Mouse (Mus musculus): ENCODE data around the gene Tnxb.
"Not testable (repeated sequence)": the region's sequence is repeated elsewhere in the genome, so short reads cannot be mapped to it uniquely, and the experiment has no call there.

The Tnxb gene

GRCm38 (mm10) chr17:34740280-34740679 is 69.9 kb downstream of the Tnxb start:
- DNase-seq (ENCODE audit: low spot score): no peak

- no peak for DNase-seq (ENCODE audit: low spot score)
These were observed 73.4 kb downstream of the Tnxb start, which contains the start of gene C4b for GRCm38 (mm10) chr17:34743719-34744118. TSS of gene C4b (minus strand) at chr17:34743882.

GRCm38 (mm10) chr17:34744206-34744605 is 73.9 kb downstream of the Tnxb start:
- no peak for DNase-seq (ENCODE audit: low spot score)

- not testable (repeated sequence) for DNase-seq (ENCODE audit: low spot score)
These were observed 74.3 kb downstream of the Tnxb start for GRCm38 (mm10) chr17:34744611-34745010.

- DNase-seq (ENCODE audit: low spot score): not testable (repeated sequence)
These were observed 74.8 kb downstream of the Tnxb start for GRCm38 (mm10) chr17:34745166-34745565.

- no peak for DNase-seq (ENCODE audit: low spot score)
These were observed 76.2 kb downstream of the Tnxb start for GRCm38 (mm10) chr17:34746531-34746930.

GRCm38 (mm10) chr17:34761471-34761870 is 91.1 kb downstream of the Tnxb start:
- no peak for DNase-seq (ENCODE audit: low spot score)
